Mouse (Mus musculus): ENCODE measurements around the gene Ucp2. TPM values are rescaled to one million over a fixed set of nuclear protein-coding genes. Genes with fewer than 3 reads are reported as not detected.
A peak's percentile ranks its signal among the peaks of the same experiment; 100 is the strongest.

Ucp2 gene
- polyA plus RNA-seq, 2 experiments, result 329 to 556 TPM

DNA sequence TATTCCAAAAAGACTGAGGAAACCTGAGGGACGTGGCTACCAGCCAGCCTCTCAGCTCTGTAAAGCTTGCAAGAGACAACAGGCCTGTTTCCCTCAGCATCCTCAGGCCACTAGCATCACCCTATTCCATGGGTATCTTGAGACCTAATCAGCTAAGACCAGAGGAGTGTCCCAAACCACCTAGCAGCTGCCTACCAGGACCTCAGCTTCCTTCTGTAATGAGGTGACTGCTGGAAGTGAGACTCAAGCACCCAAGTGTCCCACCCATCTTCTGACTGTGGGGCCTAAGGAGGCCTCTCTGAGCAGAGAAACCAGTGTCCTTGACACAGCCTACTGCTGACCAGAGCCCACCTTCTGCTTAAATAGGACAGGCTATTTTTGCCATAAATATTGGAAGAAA, 23.6 kb upstream of the Ucp2 start:
- Histone ChIP-seq H3K9ac (replicated peaks) (peak overlapping the region; percentile 41; the same call in 1 of the 2 replicates), H3K9me3 (ENCODE audit: control insufficient read depth, low read length) (no peaks in the 10 kb centered on the region), H3K27me3 (ENCODE audit: control insufficient read depth, insufficient read depth, low read length) (no peaks in the 10 kb centered on the region), H3K4me2 (ENCODE audit: low read depth) (peak overlapping the region; percentile 26), H3K4me3 (ENCODE audit: insufficient read depth in 1 of 2, low read depth in 2 of 2, low read length in 2 of 2) (no peak overlapping the region; a peak in 1 of 4 replicates), H3K4me1 (replicated peaks; ENCODE audit: control insufficient read depth in 2 of 2, insufficient read depth in 2 of 2, low read length in 1 of 2) (peaks cover 41 to 56% of the 10 kb centered on the region in 2 experiments), H3K36me3 (replicated peaks; ENCODE audit: control insufficient read depth, insufficient read depth, low read depth) (peaks cover 5% of the 10 kb centered on the region), H3K27ac (peak overlapping the region; percentile 100)
- no peak for ATAC-seq (ENCODE audit: insufficient read depth)
- TF ChIP-seq EP300 (IDR thresholded peaks at IDR 0.05; ENCODE audit: low read depth) (no peak), CTCF (IDR thresholded peaks at IDR 0.05; ENCODE audit: low read depth) (no peak)
- DNase-seq (ENCODE audit: low read depth in 3 of 3, low spot score in 3 of 3), result peak in 1 of 3 experiments; percentile 33
- WGBS (ENCODE audit: insufficient replicate concordance), result 89% methylated on average over 1 of the region's 1 CpGs

GRCm38 (mm10) chr7:100470796-100471406, 22.2 kb upstream of the Ucp2 start:
- Histone ChIP-seq H3K36me3 (replicated peaks; ENCODE audit: control insufficient read depth, insufficient read depth, low read depth) (no peaks in the 10 kb centered on the region), H3K27ac (peak overlapping the region; percentile 49), H3K27me3 (ENCODE audit: control insufficient read depth, insufficient read depth, low read length) (no peaks in the 10 kb centered on the region), H3K4me2 (ENCODE audit: low read depth) (no peak overlapping the region), H3K4me3 (ENCODE audit: insufficient read depth in 1 of 2, low read depth in 2 of 2, low read length in 2 of 2) (no peak overlapping the region), H3K9me3 (ENCODE audit: control insufficient read depth, low read length) (no peaks in the 10 kb centered on the region), H3K9ac (replicated peaks) (no peak overlapping the region; the same call in 1 of the 2 replicates), H3K4me1 (replicated peaks; ENCODE audit: control insufficient read depth in 2 of 2, insufficient read depth in 2 of 2, low read length in 1 of 2) (peaks cover 31 to 44% of the 10 kb centered on the region in 2 experiments)
- ATAC-seq (ENCODE audit: insufficient read depth) (no peak), DNase-seq (ENCODE audit: low read depth in 3 of 3, low spot score in 3 of 3) (no peak)
- no peak for TF ChIP-seq CTCF (IDR thresholded peaks at IDR 0.05; ENCODE audit: low read depth)
- no peak for TF ChIP-seq EP300 (IDR thresholded peaks at IDR 0.05; ENCODE audit: low read depth)
- 87% methylated on average over 11 of the region's 11 CpGs for WGBS (ENCODE audit: insufficient replicate concordance)

- no peaks in the 10 kb centered on the region for H3K36me3 ChIP-seq (replicated peaks; ENCODE audit: control insufficient read depth, insufficient read depth, low read depth)
- H3K9me3 ChIP-seq (ENCODE audit: control insufficient read depth, low read length), result no peaks in the 10 kb centered on the region
- H3K4me3 ChIP-seq (ENCODE audit: insufficient read depth in 1 of 2, low read depth in 2 of 2, low read length in 2 of 2), result no peak overlapping the region
- H3K4me2 ChIP-seq (ENCODE audit: low read depth), result no peak overlapping the region
- H3K9ac ChIP-seq (replicated peaks), result no peak overlapping the region
- H3K27ac ChIP-seq, result 0 out of 2 replicates have a peak overlapping the region, but pooled peaks have one; percentile 15
- no peak for DNase-seq (ENCODE audit: low read depth in 3 of 3, low spot score in 3 of 3)
- WGBS (ENCODE audit: insufficient replicate concordance), result 86% methylated on average over 1 of the region's 1 CpGs
- peaks cover 31 to 40% of the 10 kb centered on the region in 2 experiments for H3K4me1 ChIP-seq (replicated peaks; ENCODE audit: control insufficient read depth in 2 of 2, insufficient read depth in 2 of 2, low read length in 1 of 2)
- TF ChIP-seq EP300 (IDR thresholded peaks at IDR 0.05; ENCODE audit: low read depth), result no peak
- no peak for TF ChIP-seq CTCF (IDR thresholded peaks at IDR 0.05; ENCODE audit: low read depth)
- ATAC-seq (ENCODE audit: insufficient read depth), result no peak
- no peaks in the 10 kb centered on the region for H3K27me3 ChIP-seq (ENCODE audit: control insufficient read depth, insufficient read depth, low read length)
Observed at GRCm38 (mm10) chr7:100471407-100471797, 21.7 kb upstream of the Ucp2 start.

- 73% methylated on average over 6 of the region's 6 CpGs for WGBS (ENCODE audit: insufficient replicate concordance)
Observed at GRCm38 (mm10) chr7:100472777-100473176, 20.4 kb upstream of the Ucp2 start, which contains the start of gene Ucp3. Ucp3 (plus strand) TSS chr7:100472990.

GRCm38 (mm10) chr7:100473846-100474454, 19.2 kb upstream of the Ucp2 start:
- Histone ChIP-seq H3K4me1 (replicated peaks; ENCODE audit: control insufficient read depth in 2 of 2, insufficient read depth in 2 of 2, low read length in 1 of 2) (peaks cover 12 to 18% of the 10 kb centered on the region in 2 experiments), H3K27ac (no peak overlapping the region), H3K4me2 (ENCODE audit: low read depth) (no peak overlapping the region), H3K9me3 (ENCODE audit: control insufficient read depth, low read length) (no peaks in the 10 kb centered on the region), H3K36me3 (replicated peaks; ENCODE audit: control insufficient read depth, insufficient read depth, low read depth) (no peaks in the 10 kb centered on the region), H3K4me3 (ENCODE audit: insufficient read depth in 1 of 2, low read depth in 2 of 2, low read length in 2 of 2) (no peak overlapping the region), H3K27me3 (ENCODE audit: control insufficient read depth, insufficient read depth, low read length) (no peaks in the 10 kb centered on the region), H3K9ac (replicated peaks) (no peak overlapping the region)
- no peak for TF ChIP-seq CTCF (IDR thresholded peaks at IDR 0.05; ENCODE audit: low read depth)
- no peak for TF ChIP-seq EP300 (IDR thresholded peaks at IDR 0.05; ENCODE audit: low read depth)
- ATAC-seq (ENCODE audit: insufficient read depth) (no peak), DNase-seq (ENCODE audit: low read depth in 3 of 3, low spot score in 3 of 3) (no peak)
- WGBS (ENCODE audit: insufficient replicate concordance), result 74% methylated on average over 9 of the region's 9 CpGs

More at GRCm38 (mm10) chr7:100472777-100473176, 20.4 kb upstream of the Ucp2 start, which contains the start of gene Ucp3:
- Histone ChIP-seq H3K4me3 (ENCODE audit: insufficient read depth in 1 of 2, low read depth in 2 of 2, low read length in 2 of 2) (no peak within 1 kb of the TSS), H3K36me3 (replicated peaks; ENCODE audit: control insufficient read depth, insufficient read depth, low read depth) (no peaks in the 10 kb centered on the region), H3K9me3 (ENCODE audit: control insufficient read depth, low read length) (no peaks in the 10 kb centered on the region), H3K27ac (no peak within 1 kb of the TSS), H3K4me1 (replicated peaks; ENCODE audit: control insufficient read depth in 2 of 2, insufficient read depth in 2 of 2, low read length in 1 of 2) (peaks cover 24 to 30% of the 10 kb centered on the region in 2 experiments), H3K4me2 (ENCODE audit: low read depth) (no peak within 1 kb of the TSS), H3K9ac (replicated peaks) (no peak within 1 kb of the TSS), H3K27me3 (ENCODE audit: control insufficient read depth, insufficient read depth, low read length) (no peaks in the 10 kb centered on the region)
- TF ChIP-seq EP300 (IDR thresholded peaks at IDR 0.05; ENCODE audit: low read depth), result no peak
- TF ChIP-seq CTCF (IDR thresholded peaks at IDR 0.05; ENCODE audit: low read depth), result no peak
- ATAC-seq (ENCODE audit: insufficient read depth) (no peak), DNase-seq (ENCODE audit: low read depth in 3 of 3, low spot score in 3 of 3) (no peak)

All from liver, embryonic 14.5 days (tissue).